Mouse (Mus musculus): ENCODE results near the gene Rbpjl.

Gene Rbpjl

DNA sequence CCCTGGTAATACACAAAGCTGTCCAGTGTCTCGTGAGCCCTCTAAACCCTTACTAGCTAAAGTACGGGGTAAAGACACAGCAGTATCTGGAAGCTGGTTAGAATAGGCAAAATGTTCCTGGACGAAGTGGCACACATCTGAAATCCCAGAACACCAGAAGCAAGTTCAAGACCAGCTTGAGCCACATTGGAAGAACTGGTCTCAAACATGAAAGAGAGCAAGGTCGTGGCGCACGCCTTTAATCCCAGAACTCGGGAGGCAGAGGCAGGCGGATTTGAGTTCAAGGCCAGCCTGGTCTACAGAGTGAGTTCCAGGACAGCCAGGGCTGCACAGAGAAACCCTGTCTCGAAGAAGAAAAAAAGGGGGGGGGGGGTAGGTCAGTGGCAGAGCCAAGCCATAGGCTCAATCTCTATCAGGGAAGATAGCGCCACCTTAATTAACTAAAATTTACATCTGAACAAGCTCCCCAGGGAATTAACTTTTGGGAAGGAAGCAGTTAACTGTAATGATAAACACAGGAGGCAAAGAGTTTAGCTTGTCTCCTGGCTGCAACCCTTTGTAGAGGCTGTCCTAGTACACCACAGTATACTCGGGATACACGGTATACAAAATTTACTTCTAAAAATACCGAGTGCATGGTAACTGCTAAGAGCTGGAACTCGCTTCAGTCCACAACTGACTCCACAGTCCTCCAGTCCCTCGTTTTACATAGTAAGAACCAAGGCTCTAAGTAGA is 27.1 kb downstream of the Rbpjl start:
- DNase-seq (ENCODE audit: low spot score), result no peak

DNA sequence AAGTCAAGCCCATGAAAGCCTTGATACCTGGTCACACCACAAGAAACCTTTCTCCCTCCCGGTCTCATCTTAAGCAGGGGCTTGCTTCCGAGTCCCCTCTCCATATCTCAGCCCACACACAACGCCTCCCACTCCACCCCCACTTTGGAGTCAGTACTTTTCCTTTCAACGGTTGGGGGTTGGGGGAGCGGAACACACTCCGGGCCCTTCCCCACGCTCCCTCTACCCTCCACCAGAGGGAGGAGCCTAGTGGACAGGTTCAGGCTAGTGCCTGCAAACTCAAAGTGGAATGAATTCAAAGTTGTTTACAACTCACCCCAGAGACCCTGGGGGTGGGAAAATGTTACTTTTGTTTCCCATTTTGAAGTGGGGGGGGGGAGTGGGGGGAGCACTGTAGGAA is 27.8 kb downstream of the Rbpjl start:
- DNase-seq (ENCODE audit: low spot score), result peak; percentile 44

DNA sequence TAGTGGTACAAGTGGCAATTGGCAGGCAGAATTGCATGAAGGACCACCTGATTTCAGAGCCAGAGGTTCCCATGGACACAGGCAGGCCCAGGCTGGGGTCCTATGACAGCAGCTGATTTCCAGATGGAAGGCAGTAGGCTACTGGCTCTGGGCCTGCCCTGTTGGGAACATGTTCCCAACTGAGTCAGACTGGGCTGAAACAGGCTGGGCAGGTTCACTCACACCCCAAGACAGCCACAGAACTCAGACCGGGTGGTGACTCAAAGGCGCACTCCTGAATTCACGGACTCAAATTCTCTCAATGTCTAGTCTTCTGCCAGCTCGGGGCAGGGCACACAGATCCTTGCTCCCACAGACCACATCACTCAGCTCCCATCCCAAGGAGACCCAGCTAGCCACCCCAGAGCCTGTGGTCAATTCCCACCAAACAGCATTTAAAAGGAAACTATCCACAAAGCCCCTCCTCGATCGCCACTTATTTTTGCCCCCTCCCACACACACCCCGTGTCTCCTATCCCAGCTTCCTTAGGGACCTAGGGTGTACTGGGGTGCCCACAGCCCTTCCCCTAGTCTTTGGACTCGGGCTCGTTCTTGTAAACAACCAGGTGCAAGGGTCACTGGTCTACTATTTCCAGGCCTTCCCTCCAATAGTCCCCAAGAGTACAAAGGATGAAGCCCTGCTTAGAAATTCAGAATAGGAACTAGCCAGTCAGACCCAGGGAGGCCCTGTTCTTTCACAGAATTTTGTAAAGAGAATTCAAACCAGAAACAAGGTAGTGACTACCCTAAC is 28.9 kb downstream of the Rbpjl start:
- no peak for DNase-seq (ENCODE audit: low spot score)

DNA sequence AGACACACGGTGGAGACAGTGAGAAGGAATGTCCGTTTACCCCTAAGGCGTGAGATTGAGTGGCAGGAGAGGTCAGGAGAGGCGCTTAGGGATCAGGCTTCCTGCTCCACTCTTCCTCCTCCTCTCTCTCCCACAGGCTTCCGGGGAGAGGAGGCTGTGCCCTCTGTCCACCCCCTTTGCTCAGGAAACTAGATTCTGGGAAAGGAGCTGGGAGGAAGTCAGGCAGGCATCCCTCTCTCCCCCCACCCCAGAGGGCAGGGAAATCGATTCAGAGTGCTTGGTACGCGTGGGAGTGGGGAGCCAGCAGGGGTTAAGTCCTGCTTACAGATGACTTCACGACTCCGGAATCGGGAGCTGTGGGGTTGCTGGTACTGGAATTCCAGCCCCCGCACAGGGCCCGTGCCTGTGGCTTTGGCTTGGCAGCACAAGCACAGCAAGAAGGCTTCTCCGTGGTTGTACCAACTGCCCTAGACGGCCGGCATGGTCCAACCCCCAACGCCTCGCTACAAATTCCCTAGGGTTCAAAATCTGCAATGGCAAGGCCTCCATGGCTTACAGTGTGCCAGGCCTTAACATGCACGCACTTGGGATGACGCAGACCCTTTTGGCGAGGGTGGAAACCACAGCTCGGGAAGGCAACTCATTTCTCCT is 29.7 kb downstream of the Rbpjl start:
- DNase-seq (ENCODE audit: low spot score), result no peak

DNA sequence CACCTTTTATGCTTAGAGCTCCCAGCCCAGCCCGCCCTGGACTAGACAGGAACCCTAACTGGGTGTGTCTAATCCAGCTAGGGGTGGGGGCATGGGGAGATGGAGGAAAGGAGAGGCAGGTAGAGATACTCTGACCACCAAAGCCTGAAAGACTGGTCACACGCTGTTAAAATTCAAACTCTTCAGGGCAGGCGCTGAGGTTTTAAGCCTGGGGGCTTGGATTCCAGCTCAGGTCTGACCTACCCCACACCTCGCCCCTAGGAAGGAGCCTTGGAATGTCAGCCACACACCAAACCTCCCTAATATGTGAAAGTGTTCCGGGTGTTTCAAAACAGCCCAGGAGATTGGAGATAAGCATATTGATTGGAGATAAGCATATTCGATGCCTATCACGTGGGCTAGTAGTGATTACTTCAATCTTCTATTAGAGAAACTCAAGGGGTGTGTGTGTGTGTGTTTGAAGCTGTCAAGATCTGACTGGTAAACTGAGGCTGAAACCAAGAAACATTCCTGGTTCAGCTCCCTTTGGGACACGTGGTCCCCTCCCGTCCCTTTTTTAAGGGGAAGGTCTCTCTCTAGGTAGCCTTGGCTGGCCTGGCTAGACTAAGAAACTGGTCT is 30.4 kb downstream of the Rbpjl start:
- DNase-seq (ENCODE audit: low spot score), result no peak

DNA sequence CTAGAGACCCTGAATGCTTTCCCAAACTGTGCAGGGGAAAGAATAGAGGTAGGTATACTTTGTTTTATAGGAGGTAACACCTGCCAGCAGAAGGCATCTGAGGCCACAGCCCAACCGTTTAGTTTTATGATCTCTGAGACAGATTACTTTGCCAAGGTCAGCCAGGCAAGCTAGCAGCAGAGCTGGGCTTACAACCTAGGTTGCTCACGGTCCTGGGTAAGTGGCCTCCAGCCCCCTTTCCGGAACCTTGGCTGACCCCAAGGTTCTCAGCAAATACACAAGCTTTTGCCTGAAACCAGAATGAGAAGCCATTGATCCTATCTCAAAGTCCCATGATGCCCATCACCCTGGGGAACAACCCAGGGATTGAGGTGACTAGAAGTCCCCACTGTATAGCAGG is 31.7 kb downstream of the Rbpjl start:
- no peak for DNase-seq (ENCODE audit: low spot score)

DNA sequence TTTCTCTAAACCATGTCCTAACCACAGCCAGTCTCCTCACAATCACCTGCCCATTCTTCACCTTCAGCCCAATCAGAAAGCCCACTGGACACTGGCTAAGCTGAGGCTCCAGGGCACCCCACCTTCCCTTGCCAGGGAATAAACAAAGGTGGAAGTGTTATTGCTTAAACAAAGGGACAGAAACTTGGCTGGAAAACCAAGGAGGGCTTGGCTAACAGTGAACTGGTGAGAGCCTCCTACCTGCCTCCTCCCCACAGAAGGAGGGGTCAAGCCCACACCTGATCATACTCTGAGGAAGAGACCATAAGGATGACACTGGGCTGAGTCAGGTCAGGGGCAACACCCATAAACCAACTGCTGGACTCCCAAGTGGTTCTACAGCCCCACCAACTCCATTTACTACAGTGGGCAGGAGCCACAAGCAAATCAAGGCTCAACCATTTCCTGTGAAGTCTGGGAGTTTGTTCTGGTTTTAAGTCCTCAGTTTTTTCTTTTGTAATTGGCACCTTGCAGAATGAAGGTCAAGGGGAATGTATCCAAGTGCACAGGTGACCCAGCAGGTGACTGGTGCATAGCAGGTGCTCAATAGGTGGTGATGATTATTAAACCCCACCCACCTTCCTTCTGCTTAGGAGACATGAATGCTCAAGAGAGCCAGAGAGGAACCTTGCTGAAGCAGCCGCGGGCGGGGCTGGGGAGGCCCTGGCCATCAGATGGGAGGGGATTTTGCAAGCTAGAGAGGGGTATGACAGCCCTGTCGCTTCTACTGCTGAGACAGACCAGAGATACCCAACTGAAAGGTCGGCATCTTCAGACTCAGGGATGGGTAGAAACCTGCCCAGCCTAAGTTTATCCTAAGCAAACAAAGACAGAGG is 32.5 kb downstream of the Rbpjl start:
- no peak for DNase-seq (ENCODE audit: low spot score)

DNA sequence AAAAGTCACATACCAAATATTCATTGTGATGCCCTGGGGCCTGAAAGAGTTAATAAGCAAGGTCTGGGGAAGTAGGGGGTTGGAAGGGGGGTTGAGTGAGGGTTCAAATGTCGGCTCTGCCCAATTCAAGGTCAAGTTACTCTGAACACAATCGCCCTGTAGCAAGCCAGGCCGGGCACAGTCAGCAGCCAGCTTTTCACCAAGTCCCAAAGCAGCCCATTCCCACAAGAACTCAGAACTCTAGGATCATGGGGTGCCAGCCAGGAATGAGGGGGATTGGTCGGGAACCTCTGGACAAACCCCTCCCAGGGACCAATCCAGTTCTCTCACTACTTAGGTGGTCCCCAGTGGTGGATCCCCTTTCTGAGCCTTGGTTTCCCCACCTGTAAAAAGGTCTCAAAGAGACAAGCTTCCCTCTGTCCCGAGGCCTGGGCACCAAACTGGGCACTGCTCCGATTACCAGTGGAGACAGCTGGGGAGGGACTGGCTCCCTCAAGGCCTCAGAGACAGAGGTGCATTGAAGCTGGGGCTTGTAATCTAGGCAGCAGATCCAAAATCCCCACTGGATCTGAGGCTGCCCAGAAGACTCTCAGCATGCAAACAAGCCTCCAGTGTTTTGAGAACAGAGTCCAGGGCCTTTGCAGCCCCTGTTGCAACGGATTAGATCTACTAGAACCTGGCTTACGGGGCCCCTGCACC is 33.4 kb downstream of the Rbpjl start:
- DNase-seq (ENCODE audit: low spot score), result peak; percentile 39

DNA sequence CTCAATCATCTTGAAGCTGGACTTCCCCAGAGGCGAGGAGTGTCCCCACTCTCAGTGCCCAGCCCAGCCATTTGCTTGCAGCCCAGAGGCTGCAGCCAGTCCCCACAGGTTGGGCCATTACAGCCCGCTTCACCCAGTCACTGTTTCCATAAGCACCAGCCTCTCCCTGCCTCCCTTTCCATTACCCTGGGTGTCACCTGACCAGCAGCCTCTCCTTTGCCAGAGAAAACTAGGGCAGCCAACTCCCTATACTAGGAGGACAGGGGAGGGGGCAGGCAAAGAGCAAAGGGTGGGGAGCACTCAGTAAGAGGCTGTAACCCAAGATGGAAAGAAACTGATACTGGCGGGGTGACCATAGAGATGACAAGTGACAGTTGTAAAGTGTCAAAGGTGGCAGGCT is 34.0 kb downstream of the Rbpjl start:
- no peak for DNase-seq (ENCODE audit: low spot score)

DNA sequence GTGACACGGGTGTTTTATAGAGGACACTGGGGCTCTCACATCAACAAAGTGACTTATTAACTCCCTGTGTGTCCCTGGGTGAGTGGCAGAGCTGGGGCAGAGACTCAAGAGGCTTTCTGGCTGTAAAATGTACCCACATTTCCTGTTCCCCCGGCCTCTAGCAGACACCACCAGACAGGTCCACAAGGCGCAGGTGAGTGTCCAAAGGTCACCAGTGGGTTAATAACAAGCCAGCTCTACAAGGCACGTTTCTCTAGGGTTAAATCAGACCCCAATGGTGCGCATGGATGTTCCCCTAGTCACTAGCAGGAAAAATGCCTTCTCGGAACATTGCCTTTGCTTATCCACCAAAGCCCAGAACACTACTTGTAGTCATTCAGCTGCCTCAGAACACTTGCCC is 34.8 kb downstream of the Rbpjl start:
- DNase-seq (ENCODE audit: low spot score), result no peak

DNA sequence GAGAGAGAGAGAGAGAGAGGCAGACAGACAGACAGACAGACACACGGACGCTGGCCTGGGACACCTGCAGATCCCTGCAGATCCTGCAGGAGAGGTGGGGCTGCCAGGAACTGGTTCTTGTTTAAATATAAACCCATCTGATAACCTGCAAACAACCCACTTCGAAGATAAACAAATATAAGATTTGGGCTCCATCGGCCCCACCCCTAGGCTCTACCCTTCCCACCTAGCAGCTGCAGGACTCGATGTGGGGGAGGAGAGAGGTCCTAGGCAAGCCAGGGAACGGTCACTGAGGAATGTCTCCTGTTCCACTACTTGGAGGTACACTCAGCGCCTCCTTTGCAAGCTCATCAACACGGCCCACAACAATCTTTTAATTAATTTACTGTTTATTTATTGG is 35.3 kb downstream of the Rbpjl start:
- DNase-seq (ENCODE audit: low spot score), result no peak

DNA sequence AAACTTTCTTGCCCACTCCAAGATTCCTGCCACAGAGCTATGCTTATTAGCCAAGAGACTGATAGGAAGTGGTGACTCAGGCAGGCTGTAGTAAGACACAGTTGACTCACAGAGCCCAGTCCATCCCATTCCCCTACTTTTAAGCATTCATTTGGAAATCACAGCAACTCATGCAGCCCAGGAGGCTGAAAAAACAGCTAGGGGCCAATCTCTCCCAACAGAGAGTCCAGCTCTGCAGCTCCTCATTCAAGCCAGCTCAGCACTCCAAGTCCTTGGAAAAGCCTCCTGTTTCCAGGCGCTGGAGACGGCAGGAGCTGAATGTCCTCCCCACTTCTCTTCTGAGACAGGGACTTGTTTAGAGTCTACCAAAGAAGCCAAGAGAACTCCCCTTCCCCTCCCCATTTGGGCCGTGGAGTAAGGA is 36.1 kb downstream of the Rbpjl start:
- no peak for DNase-seq (ENCODE audit: low spot score)

DNA sequence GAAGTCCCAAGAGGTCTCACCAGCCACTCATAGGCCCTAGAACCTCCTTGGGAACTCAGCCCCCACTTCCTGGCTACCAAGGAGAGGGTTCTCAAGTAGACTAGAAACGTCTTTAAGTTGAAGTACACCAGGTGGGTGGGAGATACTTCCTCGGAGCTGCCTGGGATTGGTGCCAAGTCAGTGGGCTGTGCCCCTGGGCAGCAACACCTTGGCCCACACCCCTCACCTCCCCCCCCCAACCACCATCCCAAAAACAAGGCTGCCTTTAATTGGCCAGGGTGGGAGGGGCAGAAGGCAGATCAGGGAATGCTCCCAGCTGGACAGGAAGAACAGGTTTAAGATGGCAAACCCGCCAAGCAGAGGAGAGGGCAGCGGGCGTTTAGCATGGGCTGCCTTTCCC is 37.4 kb downstream of the Rbpjl start:
- no peak for DNase-seq (ENCODE audit: low spot score)

DNA sequence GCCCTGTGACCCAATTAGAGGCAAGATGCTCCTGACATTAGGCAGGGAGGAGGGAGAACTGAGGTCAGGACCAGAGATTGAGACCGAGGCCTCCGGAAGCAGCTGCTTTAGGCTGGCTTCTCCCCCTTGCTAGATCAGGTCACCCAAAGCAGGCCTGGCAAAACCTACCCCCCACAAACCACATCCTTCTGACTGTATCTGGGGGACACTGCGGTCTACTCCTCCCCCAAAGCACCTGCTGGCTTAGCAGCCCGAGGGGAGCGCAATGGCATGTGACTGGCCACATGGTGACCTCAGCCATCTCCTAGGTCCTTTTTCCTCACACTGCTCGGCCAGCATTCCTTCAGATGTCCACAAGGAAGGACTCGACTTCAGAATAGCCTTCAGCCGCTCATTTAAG is 38.2 kb downstream of the Rbpjl start:
- no peak for DNase-seq (ENCODE audit: low spot score)

DNA sequence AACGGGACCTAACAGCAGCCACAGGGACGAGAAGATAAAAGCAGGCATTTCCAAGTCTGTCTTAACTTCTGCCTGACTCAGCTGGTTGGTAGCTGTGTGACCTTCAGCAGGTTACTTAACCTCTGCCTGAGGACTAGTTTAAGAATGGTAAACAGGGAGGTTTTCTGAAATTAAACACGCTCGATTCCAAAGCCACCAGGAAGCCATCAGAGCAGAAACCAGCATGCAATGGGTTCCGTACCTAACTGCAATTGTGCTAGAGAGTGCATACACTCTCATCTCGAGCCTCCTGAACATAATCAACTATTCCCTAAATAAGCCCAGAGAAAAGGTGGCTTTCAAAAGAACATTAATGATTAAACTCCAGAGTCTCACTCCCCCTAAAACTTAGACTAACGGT is 38.8 kb downstream of the Rbpjl start:
- no peak for DNase-seq (ENCODE audit: low spot score)

DNA sequence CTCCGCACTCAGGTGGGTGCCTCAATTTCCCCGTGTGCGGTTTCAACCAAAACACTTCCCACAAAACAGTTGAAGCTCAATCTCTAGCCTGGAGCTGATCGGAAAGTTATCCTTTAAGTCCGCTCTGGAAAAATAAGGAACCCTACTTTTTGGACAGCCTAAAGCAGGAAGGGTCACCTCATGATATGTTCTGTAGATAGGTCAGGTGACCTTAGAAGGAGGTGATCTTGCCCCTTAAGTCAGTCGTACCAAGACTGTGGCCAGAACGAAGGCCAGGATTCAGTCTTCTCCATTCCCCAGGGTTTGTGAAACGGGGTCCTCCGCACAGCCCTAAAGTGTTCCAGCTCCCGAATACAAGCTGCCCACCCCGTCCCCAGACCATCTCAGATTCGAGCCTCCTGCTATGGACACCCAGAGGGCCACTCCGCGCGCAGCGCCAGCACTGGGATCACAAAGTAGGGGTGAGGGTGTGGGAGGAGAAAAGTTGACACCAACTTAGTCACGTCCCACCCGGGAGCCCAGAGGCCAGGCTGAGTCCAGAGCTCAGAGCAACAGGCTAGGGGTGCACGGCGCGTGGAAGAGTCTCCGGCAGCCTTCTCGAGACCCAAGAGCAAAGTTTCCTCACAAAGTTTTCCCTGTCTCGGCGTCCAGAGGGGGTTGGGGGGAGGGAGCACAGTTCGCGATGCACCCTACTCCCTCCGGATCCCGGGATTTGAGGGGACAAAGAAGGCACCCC is 39.5 kb downstream of the Rbpjl start:
- peak; percentile 50 for DNase-seq (ENCODE audit: low spot score)

DNA sequence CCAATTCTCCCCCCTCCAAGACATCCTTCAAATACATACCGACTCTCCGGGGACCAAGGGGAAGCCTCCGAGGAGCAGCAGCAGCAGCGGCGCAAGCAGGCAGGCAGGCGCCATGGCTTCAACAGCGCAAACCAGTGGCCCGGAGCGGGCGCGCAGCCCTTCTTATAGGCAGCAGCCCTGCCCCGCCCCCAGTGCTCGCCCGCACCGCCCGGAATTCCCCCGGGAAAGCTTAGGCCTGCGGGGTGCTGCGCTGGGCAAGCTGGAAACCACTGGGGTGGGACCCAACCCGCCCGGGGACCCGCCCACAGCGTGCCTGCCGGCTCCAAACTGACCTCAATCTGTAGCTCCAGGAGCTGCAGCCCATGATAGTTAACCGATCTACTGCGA is 40.1 kb downstream of the Rbpjl start:
- DNase-seq (ENCODE audit: low spot score), result peak; percentile 84

DNA sequence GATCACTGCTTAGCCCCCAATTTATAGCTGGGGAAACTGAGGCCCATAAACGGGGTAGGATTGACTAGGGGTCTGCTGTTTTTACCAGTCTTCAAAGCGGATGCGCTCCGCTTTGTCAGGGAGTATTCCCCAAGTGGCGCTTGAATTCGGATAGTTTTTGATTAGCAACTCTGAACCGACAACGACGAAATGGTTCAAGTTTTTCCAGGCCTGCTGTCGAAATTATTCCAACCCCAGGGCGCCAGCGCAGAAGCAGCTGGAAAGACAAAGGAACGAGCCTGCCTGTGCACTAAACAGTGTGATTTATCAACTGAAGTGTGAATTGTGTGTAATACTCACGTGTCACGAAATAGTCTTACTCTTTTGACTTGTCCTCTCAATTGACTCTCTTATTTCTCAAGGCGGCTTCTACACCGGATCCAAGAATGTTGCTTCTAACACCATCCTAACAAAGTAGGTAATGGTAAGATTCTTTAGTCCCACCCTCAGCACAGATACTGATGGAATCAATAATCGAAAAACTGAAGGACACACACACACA is 40.6 kb downstream of the Rbpjl start, which contains the start of gene Sdc4:
Sdc4 (minus strand) TSS at position 428 of the 541 bp plus-strand sequence.
- DNase-seq (ENCODE audit: low spot score), result no peak

DNA sequence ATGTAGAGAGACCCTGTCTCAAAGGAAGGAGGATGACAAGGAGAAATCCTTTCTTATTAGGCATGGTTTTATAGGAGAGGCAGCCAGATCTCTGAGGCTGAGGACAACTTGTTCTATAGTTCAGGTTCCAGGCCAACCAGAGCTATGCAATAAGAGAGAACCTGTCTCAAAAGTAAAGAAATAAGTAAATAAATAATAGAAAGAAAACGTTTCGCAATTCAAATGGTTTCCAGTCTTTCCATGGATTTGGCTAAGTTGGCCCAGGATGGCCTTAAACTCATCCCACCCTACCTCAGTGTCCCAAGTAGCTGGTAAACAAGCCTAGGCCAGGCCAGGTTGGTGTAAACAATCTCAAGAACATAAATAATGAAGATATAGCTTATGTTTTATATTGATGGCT is 41.8 kb downstream of the Rbpjl start:
- DNase-seq (ENCODE audit: low spot score), result no peak
